Mouse (Mus musculus) ovary, postnatal 10 days (tissue): ENCODE measurements around the gene Fbxo11.
"Not testable (repeated sequence)": the region's sequence is repeated elsewhere in the genome, so short reads cannot be mapped to it uniquely, and the experiment has no call there.

ENCODE experiments used
- DNase-seq: peaks from one replicate; pipeline ENCODE4 v3.0.0; 2022; ENCODE audit warnings: low spot score

The Fbxo11 gene

DNA sequence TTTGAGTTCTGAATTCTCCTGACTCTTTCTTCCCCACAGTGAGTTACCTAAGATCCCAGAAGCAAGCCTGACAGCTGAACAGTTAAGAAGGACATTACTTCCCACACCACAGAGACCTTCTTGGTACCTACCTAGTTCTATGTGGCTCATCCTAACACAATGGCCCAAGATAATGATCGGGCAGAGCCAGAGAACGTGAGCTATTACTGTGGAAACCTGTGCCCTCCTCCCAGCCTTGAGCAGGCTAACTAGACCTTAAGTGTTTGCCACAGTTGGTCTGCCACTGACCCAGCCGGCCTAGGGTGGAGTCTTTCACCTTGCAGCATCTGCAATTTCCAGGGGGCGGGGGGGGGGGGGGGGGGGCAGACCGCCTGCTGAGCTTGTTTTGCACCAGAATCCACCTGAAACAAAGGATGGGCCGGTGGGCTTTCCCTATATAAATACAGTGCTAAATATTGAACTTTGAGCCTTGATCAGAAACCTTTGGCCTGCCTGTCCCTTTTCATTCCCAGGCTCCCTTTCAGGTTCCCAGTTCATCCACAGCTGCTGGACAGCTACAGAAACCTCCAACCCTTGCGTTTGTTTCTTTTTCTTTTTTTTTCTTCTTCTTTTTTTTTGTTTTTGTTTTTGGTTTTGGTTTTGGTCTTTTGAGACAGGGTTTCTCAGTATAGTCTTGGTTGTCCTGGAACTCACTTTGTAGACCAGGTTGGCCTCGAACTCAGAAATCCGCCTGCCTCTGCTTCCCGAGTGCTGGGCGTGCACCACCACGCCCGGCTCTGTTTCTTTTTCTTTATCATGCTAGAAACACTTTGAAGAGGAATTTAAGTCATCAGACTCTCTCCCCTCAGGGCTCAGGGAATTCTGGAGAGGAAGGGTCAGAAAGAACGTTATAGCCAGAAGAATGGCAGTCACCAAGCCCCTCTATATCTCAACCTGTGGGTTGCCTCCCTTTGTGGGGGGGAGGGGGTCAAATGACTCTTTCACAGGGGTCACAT, 101.7 kb downstream of the Fbxo11 start:
- DNase-seq: no peak

DNA sequence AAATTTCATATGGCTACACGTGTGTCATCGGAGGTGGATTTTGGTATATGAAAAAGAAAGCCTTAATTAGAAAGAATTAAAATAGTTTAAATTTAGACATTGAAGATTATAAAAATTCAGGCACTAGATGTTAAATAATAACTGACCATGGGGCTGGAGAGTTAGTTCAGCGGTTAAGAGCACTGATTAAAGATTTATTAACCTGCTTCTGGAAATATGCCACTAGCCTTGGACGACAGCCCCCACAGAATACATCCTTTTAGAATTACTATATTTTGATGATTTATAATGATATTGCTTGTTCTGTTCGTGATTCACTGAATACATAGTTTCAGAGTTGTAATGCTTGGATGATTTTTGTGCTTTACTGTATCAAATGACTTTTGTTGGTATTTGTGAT, 105.2 kb downstream of the Fbxo11 start:
- DNase-seq: not testable (repeated sequence)

DNA sequence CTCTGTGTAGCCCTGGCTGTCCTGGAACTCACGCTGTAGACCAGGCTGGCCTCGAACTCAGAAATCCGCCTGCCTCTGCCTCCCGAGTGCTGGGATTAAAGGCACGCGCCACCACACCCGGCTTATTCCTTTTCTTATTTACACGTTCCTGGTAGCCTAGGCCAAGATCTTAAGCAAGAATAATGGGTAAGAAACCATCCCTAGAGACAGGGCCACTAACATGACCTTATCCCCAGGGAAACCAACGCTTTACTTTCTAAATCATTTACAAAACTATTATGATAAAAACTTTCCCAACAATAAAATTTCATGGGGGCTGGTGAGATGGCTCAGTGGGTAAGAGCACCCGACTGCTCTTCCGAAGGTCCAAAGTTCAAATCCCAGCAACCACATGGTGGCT, 105.7 kb downstream of the Fbxo11 start:
- not testable (repeated sequence) for DNase-seq

DNA sequence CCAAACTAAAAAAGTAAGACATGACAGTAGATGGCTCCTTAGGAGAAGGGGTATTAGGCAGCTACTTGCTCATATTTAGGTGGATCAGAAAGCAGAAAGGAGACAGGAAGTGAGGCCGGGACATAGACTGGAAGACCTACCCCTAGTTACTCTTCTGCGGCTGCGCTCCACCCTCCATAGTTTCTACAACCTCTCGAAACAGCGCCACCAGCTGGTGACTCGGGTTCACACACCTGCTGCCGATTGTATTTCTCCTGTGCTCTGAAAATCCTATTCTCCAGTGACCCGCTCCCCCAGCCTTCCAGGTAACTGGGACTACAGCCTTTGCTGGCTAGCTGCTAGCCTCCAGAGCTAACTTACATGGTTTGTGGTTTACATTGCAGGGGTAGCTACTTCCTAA, 106.8 kb downstream of the Fbxo11 start:
- DNase-seq: no peak

DNA sequence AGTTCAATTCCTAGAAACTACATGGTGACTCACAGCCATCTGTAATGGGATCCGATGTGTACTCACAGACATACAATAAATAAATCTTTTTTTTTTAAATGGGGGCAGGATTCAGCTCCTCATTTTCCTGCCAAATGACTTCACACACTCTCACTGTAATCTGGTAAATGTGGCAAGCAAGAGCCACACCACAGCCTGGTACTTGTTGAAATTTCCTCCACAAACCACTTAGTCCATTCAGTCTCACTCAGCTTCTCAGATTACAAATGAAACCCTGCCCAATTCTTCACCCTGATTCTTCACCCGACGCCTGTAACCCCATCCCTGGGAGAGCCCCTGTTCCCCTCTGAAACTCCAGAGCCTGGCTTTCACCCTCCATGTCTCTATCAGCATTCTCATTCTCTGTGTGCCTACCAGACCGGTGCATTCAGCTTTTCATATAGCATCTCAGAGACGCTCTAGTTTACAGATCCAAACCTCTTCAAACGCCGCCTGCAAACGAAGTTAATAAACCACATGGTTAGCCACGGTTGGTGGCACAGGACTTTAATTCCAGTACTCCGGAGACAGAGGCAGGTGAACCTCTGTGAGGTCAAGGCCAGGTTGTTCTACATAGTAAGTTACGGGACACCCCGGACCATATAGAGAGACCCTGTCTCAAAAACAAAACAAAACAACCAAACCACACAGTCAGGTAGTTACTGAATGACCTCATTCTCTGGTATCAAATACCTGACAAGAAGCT, 107.8 kb downstream of the Fbxo11 start:
- DNase-seq: no peak

DNA sequence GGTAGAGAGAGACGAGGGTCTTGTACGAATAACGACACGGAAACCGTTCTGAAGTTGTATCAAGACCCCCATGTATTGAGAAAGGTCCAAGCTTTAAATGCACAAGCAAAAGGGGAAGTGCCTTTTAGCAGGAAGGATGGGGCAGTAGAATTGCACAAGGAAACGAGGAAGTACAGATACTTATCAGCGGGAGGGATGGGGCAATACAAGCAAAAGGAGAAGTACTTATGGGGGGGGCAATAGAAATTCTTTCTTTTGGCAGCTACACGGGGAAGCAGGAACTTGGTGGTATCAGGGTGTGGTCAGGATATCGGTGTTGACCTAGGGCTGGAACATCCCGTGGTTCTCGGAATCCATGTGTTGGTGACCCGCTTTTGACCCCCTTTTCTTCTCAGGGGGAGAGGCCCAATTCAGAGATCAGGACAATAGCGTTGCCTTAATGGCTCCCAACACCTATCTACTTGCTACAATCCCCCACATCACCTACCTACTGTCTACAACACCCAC, 110.4 kb downstream of the Fbxo11 start:
- DNase-seq: not testable (repeated sequence)

DNA sequence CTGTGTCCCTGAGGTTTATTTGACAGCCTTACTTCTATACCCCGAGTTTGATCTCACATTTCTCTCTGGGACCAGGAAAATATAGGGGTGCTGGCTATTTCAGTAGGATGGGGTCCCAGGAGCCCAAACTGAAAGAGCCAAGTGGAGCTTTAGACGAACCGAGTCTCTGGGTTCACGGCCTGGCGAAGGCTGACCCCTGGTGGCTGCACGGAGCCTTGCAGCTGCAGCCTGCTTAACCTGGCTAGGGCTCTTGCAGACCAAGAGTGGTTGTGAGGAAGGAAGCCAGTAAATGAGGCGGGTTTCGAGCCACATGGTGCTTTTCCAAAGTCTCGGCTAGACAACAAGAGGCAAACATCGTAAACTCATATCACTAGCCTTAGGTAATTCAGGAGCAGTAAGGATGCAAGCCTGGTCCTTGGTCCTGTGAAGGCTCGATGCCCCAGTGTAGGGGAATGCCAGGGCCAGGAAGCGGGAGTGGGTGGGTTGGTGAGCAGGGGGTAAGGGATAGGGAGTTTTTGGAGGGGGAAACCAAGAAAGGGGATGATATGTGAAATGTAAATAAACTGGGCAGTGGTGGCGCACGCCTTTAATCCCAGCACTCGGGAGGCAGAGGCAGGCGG, 116.0 kb downstream of the Fbxo11 start:
- peak; percentile 64 for DNase-seq
